Mouse (Mus musculus): Measurements from ENCODE around the gene Thrb. TPM values are rescaled to one million over a fixed set of nuclear protein-coding genes. Genes with fewer than 3 reads are reported as not detected.

The Thrb gene
- polyA plus RNA-seq, 1 experiment, result 11.2 TPM

GRCm38 (mm10) chr14:17906931-17907330, 246.9 kb downstream of the Thrb start:
- DNase-seq, result no peak
- TF ChIP-seq POLR2A (IDR thresholded peaks at IDR 0.05; ENCODE audit: low read depth, low read length) (no peak), CTCF (conservative IDR thresholded peaks at IDR 0.05; ENCODE audit: insufficient read depth, insufficient read length, low read depth, low read length) (no peak)
- 85% methylated on average over 4 of the region's 4 CpGs for WGBS

GRCm38 (mm10) chr14:17911157-17911556, 251.1 kb downstream of the Thrb start:
- Histone ChIP-seq H3K27me3 (replicated peaks; ENCODE audit: control insufficient read depth, insufficient read depth, low read length) (no peaks in the 10 kb centered on the region), H3K4me1 (ENCODE audit: control insufficient read depth, insufficient read depth, low read length) (no peaks in the 10 kb centered on the region), H3K36me3 (ENCODE audit: control insufficient read depth, insufficient read depth, low read length) (no peaks in the 10 kb centered on the region), H3K27ac (ENCODE audit: insufficient read depth, low read depth, low read length) (no peak overlapping the region), H3K4me3 (ENCODE audit: insufficient read depth, low read depth, low read length) (no peak overlapping the region)
- no peak for DNase-seq
- TF ChIP-seq POLR2A (IDR thresholded peaks at IDR 0.05; ENCODE audit: low read depth, low read length), result no peak
- TF ChIP-seq CTCF (conservative IDR thresholded peaks at IDR 0.05; ENCODE audit: insufficient read depth, insufficient read length, low read depth, low read length), result no peak
- WGBS, result 37% methylated on average over 3 of the region's 3 CpGs

More at GRCm38 (mm10) chr14:17906931-17907330, 246.9 kb downstream of the Thrb start:
- no peak overlapping the region for H3K4me3 ChIP-seq (ENCODE audit: insufficient read depth, low read depth, low read length)
- H3K4me1 ChIP-seq (ENCODE audit: control insufficient read depth, insufficient read depth, low read length), result peaks cover 4% of the 10 kb centered on the region; the same call in 1 of the 2 replicates
- no peak overlapping the region for H3K27ac ChIP-seq (ENCODE audit: insufficient read depth, low read depth, low read length)
- no peaks in the 10 kb centered on the region for H3K36me3 ChIP-seq (ENCODE audit: control insufficient read depth, insufficient read depth, low read length)
- H3K27me3 ChIP-seq (replicated peaks; ENCODE audit: control insufficient read depth, insufficient read depth, low read length), result no peaks in the 10 kb centered on the region

GRCm38 (mm10) chr14:17912573-17913207, 252.6 kb downstream of the Thrb start:
- no peaks in the 10 kb centered on the region; the same call in 1 of the 2 replicates for H3K4me1 ChIP-seq (ENCODE audit: control insufficient read depth, insufficient read depth, low read length)
- TF ChIP-seq POLR2A (IDR thresholded peaks at IDR 0.05; ENCODE audit: low read depth, low read length) (no peak), CTCF (conservative IDR thresholded peaks at IDR 0.05; ENCODE audit: insufficient read depth, insufficient read length, low read depth, low read length) (no peak)
- WGBS, result 71% methylated on average over 6 of the region's 6 CpGs
- no peaks in the 10 kb centered on the region for H3K27me3 ChIP-seq (replicated peaks; ENCODE audit: control insufficient read depth, insufficient read depth, low read length)
- no peak for DNase-seq
- no peak overlapping the region for H3K27ac ChIP-seq (ENCODE audit: insufficient read depth, low read depth, low read length)
- H3K4me3 ChIP-seq (ENCODE audit: insufficient read depth, low read depth, low read length), result no peak overlapping the region
- H3K36me3 ChIP-seq (ENCODE audit: control insufficient read depth, insufficient read depth, low read length), result no peaks in the 10 kb centered on the region

- no peak overlapping the region for H3K27ac ChIP-seq (ENCODE audit: insufficient read depth, low read depth, low read length)
- H3K4me3 ChIP-seq (ENCODE audit: insufficient read depth, low read depth, low read length), result no peak overlapping the region
- 79% methylated on average over 2 of the region's 2 CpGs for WGBS
- no peak for DNase-seq
- TF ChIP-seq POLR2A (IDR thresholded peaks at IDR 0.05; ENCODE audit: low read depth, low read length) (no peak), CTCF (conservative IDR thresholded peaks at IDR 0.05; ENCODE audit: insufficient read depth, insufficient read length, low read depth, low read length) (no peak)
- H3K27me3 ChIP-seq (replicated peaks; ENCODE audit: control insufficient read depth, insufficient read depth, low read length), result no peaks in the 10 kb centered on the region
- no peaks in the 10 kb centered on the region for H3K36me3 ChIP-seq (ENCODE audit: control insufficient read depth, insufficient read depth, low read length)
- no peaks in the 10 kb centered on the region; the same call in 1 of the 2 replicates for H3K4me1 ChIP-seq (ENCODE audit: control insufficient read depth, insufficient read depth, low read length)
Observed at GRCm38 (mm10) chr14:17915556-17915955, 255.5 kb downstream of the Thrb start.

DNA sequence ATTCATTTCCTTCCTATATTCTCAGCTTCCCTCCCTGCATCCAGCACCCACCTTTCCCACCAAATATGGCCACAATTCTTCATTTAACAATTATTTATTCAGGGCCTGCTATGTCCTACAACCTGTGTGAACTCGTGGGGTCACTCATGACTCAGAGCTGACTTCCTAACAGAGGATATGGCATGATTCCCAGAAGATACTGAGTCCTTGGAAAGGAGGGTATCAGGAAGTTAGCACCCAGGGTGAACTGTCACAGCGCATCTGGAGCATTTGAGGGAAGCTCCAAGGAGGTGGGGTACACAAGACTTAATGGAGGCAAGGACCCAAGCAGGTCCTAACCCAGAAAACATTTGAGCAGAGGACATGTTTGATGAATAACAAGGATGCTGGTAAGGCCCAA, 256.6 kb downstream of the Thrb start:
- no peak overlapping the region for H3K4me3 ChIP-seq (ENCODE audit: insufficient read depth, low read depth, low read length)
- no peaks in the 10 kb centered on the region for H3K27me3 ChIP-seq (replicated peaks; ENCODE audit: control insufficient read depth, insufficient read depth, low read length)
- no peak for TF ChIP-seq POLR2A (IDR thresholded peaks at IDR 0.05; ENCODE audit: low read depth, low read length)
- TF ChIP-seq CTCF (conservative IDR thresholded peaks at IDR 0.05; ENCODE audit: insufficient read depth, insufficient read length, low read depth, low read length), result no peak
- 57% methylated on average over 2 of the region's 2 CpGs for WGBS
- H3K36me3 ChIP-seq (ENCODE audit: control insufficient read depth, insufficient read depth, low read length), result no peaks in the 10 kb centered on the region
- DNase-seq, result peak; percentile 12
- H3K27ac ChIP-seq (ENCODE audit: insufficient read depth, low read depth, low read length), result no peak overlapping the region
- no peaks in the 10 kb centered on the region; the same call in 1 of the 2 replicates for H3K4me1 ChIP-seq (ENCODE audit: control insufficient read depth, insufficient read depth, low read length)

GRCm38 (mm10) chr14:17917124-17917763, 257.2 kb downstream of the Thrb start:
- H3K27me3 ChIP-seq (replicated peaks; ENCODE audit: control insufficient read depth, insufficient read depth, low read length), result no peaks in the 10 kb centered on the region
- DNase-seq, result no peak
- 76% methylated on average over 3 of the region's 3 CpGs for WGBS
- no peaks in the 10 kb centered on the region for H3K36me3 ChIP-seq (ENCODE audit: control insufficient read depth, insufficient read depth, low read length)
- no peak for TF ChIP-seq CTCF (conservative IDR thresholded peaks at IDR 0.05; ENCODE audit: insufficient read depth, insufficient read length, low read depth, low read length)
- no peak for TF ChIP-seq POLR2A (IDR thresholded peaks at IDR 0.05; ENCODE audit: low read depth, low read length)
- no peak overlapping the region for H3K27ac ChIP-seq (ENCODE audit: insufficient read depth, low read depth, low read length)
- H3K4me3 ChIP-seq (ENCODE audit: insufficient read depth, low read depth, low read length), result no peak overlapping the region
- H3K4me1 ChIP-seq (ENCODE audit: control insufficient read depth, insufficient read depth, low read length), result no peaks in the 10 kb centered on the region; the same call in 1 of the 2 replicates

DNA sequence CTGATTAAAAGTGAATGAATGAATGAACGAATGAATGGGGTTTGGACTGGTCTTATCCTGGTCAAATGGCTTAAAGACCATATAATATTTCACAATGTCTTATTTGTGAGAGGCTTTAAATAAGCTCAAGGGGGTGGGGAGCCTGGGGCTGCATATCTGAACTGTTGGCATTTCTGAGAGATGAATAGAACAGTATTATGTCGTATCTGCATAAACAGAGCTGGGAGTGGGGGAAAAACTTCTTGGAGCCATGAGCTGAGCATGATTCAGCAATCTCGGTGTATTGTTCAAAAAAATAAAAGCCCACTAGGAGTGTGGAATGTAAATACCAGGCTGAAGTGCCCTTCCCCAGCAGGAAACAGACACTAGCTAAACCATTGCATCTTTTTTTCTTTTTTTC, 257.8 kb downstream of the Thrb start:
- Histone ChIP-seq H3K27me3 (replicated peaks; ENCODE audit: control insufficient read depth, insufficient read depth, low read length) (no peaks in the 10 kb centered on the region), H3K36me3 (ENCODE audit: control insufficient read depth, insufficient read depth, low read length) (no peaks in the 10 kb centered on the region), H3K4me1 (ENCODE audit: control insufficient read depth, insufficient read depth, low read length) (no peaks in the 10 kb centered on the region; the same call in 1 of the 2 replicates), H3K4me3 (ENCODE audit: insufficient read depth, low read depth, low read length) (no peak overlapping the region), H3K27ac (ENCODE audit: insufficient read depth, low read depth, low read length) (no peak overlapping the region)
- WGBS, result 55% methylated on average over 3 of the region's 3 CpGs
- no peak for TF ChIP-seq CTCF (conservative IDR thresholded peaks at IDR 0.05; ENCODE audit: insufficient read depth, insufficient read length, low read depth, low read length)
- TF ChIP-seq POLR2A (IDR thresholded peaks at IDR 0.05; ENCODE audit: low read depth, low read length), result no peak
- no peak for DNase-seq
